Mouse (Mus musculus): ENCODE results near the gene Nhlrc1. TPM values are rescaled to one million over a fixed set of nuclear protein-coding genes. Genes with fewer than 3 reads are reported as not detected.

Nhlrc1 gene
- polyA plus RNA-seq, 1 experiment from 2014 or later, result 4.1 TPM

DNA sequence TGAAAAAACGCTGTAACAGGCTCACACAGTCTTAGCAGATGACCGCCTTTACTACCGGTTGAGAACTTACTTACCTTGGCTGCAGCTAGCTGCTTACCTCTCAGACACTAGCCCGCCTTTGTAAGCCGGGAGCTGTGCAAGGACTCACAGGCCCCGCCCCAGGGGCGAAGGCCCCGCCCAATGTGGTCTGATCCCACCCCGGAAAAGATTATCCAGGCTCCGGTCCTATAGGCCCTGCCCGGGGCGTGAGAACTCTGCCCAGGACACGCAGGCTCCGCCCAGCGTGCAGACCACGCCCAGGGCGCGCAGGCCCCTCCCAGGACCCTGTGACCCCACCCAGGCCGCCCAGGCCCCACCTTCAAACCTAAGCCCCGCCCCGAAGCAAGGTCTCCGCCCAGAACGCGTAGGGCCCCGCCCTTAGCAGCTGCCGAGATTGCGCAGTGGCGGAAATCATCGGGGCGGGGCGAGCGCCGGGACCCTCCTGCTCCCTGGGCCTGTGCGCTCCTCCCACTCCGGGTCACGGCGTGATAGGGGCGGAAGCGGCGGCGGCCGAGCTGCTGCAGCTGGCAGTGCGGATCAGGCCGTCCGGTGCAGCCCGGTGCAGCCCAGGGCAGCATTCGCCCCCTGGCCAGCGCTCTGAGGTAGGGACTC is 28.5 kb upstream of the Nhlrc1 start, which contains the start of gene Kdm1b:
TSS of gene Kdm1b (plus strand) at position 470 of the 651 bp plus-strand sequence.
- Histone ChIP-seq H3K4me3 (peak within 1 kb of the TSS; percentile 86), H3K27ac (replicated peaks) (peak within 1 kb of the TSS; percentile 46; the same call in 1 of the 2 replicates), H3K36me3 (no peaks in the 10 kb centered on the region), H3K4me1 (peaks cover 16% of the 10 kb centered on the region), H3K4me2 (peak within 1 kb of the TSS; percentile 100), H3K9me3 (no peaks in the 10 kb centered on the region), H3K9ac (peak within 1 kb of the TSS; percentile 88), H3K27me3 (replicated peaks) (no peaks in the 10 kb centered on the region)
- WGBS, result under 1% methylated on average over 48 of the region's 48 CpGs
- ATAC-seq (ENCODE audit: extremely low read depth, insufficient number of reproducible peaks, low FRiP score, low TSS enrichment), result peak; percentile 98

DNA sequence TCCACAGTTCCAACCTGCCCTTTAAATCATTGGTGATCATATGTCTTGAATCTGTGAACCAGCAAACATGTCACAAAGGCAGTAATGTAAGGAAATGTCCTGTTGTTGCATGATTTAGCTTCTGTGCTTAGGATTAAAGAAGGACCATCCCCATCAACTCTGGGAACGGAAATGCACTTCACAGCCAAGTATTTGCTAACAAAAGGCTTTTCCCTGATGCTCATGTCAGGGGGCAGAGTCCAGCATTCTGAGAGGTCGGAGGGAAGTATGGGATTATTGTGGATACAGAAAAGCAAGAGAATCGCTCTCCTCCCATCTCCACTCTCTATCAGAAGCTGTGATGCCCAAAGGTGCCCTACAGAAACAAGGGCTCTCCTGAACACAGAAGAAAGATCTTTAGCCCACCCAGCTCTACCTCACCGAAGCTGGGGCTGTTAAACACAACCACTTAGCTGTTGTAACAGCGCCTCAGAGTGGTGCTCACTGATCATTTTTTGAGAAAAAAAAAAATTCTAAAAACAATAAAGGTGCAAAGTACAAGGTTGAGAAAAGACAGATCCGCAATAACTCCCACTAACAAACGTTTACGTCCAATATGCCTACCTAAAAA is 27.5 kb upstream of the Nhlrc1 start:
- Histone ChIP-seq H3K27me3 (replicated peaks) (no peaks in the 10 kb centered on the region), H3K27ac (replicated peaks) (no peak overlapping the region), H3K4me2 (peak overlapping the region; percentile 100), H3K36me3 (0 out of 2 replicates have a peak, but pooled peaks cover 4% of the 10 kb centered on the region), H3K4me1 (peaks cover 16% of the 10 kb centered on the region), H3K4me3 (peak overlapping the region; percentile 86), H3K9ac (peak overlapping the region; percentile 71; the same call in 1 of the 2 replicates), H3K9me3 (no peaks in the 10 kb centered on the region)
- no peak for ATAC-seq (ENCODE audit: extremely low read depth, insufficient number of reproducible peaks, low FRiP score, low TSS enrichment)
- 52% methylated on average over 8 of the region's 8 CpGs for WGBS

DNA sequence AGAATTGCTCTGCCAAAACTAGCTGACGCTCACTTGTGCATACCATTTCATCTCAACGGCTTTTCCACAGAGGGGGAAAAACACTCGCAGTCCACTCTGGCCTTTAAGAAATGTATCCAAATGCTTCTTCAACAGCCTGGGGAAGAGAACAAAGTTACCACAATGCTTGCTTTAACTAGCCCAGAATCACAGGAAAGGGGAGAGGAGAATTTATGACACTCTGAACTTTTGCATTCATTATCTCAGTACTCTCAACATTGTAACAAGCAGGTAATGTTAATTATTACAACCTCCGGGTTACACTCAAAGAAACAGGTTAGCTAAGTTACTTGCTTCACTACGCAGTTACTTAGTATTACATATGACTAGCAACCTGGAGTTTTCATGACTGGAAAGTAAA is 25.4 kb upstream of the Nhlrc1 start:
- Histone ChIP-seq H3K27ac (replicated peaks) (no peak overlapping the region), H3K4me3 (no peak overlapping the region)
- no peak for ATAC-seq (ENCODE audit: extremely low read depth, insufficient number of reproducible peaks, low FRiP score, low TSS enrichment)

DNA sequence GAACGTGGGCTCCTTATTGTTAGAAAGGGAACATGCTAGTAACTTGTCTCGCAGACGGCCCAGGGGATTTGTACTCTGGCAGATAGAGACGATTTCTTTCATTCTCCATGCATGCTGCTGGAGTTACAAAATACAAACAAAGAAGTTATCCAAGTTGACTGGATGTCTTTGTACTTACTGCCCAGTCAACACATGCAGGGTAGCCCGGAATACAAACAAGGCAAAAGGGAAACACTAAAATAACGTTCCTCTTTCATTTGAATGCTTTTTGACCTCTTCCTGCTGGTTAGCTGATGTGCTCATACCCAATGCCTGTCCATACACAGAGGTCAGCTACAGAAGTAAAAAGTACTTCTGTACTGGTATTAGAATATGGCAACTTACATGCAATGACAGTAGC is 23.3 kb upstream of the Nhlrc1 start:
- Histone ChIP-seq H3K27ac (replicated peaks) (no peak overlapping the region), H3K9ac (no peak overlapping the region), H3K9me3 (no peaks in the 10 kb centered on the region), H3K36me3 (0 out of 2 replicates have a peak, but pooled peaks cover 4% of the 10 kb centered on the region), H3K4me1 (peaks cover 11% of the 10 kb centered on the region), H3K4me2 (no peak overlapping the region), H3K27me3 (replicated peaks) (no peaks in the 10 kb centered on the region), H3K4me3 (no peak overlapping the region)
- no peak for ATAC-seq (ENCODE audit: extremely low read depth, insufficient number of reproducible peaks, low FRiP score, low TSS enrichment)
- 78% methylated on average over 6 of the region's 6 CpGs for WGBS

More for the DNA sequence above, 25.4 kb upstream of the Nhlrc1 start:
- Histone ChIP-seq H3K27me3 (replicated peaks) (no peaks in the 10 kb centered on the region), H3K4me2 (no peak overlapping the region), H3K9ac (no peak overlapping the region), H3K9me3 (no peaks in the 10 kb centered on the region), H3K36me3 (0 out of 2 replicates have a peak, but pooled peaks cover 4% of the 10 kb centered on the region), H3K4me1 (peaks cover 16% of the 10 kb centered on the region)
- 85% methylated on average over 5 of the region's 5 CpGs for WGBS

GRCm38 (mm10) chr13:47033602-47034001 is 19.0 kb upstream of the Nhlrc1 start:
- no peak overlapping the region for H3K27ac ChIP-seq (replicated peaks)
- H3K4me2 ChIP-seq, result no peak overlapping the region
- no peaks in the 10 kb centered on the region for H3K27me3 ChIP-seq (replicated peaks)
- no peak overlapping the region for H3K9ac ChIP-seq
- WGBS, result 82% methylated on average over 4 of the region's 4 CpGs
- ATAC-seq (ENCODE audit: extremely low read depth, insufficient number of reproducible peaks, low FRiP score, low TSS enrichment), result no peak
- H3K4me3 ChIP-seq, result no peak overlapping the region
- no peaks in the 10 kb centered on the region for H3K9me3 ChIP-seq
- peaks cover 10% of the 10 kb centered on the region for H3K4me1 ChIP-seq
- H3K36me3 ChIP-seq, result 0 out of 2 replicates have a peak, but pooled peaks cover 4% of the 10 kb centered on the region

GRCm38 (mm10) chr13:47030376-47031107 is 15.9 kb upstream of the Nhlrc1 start:
- ATAC-seq (ENCODE audit: extremely low read depth, insufficient number of reproducible peaks, low FRiP score, low TSS enrichment), result no peak
- H3K4me3 ChIP-seq, result no peak overlapping the region
- no peak overlapping the region for H3K27ac ChIP-seq (replicated peaks)
- WGBS, result 82% methylated on average over 17 of the region's 17 CpGs
- no peak overlapping the region for H3K9ac ChIP-seq
- H3K4me2 ChIP-seq, result no peak overlapping the region
- H3K4me1 ChIP-seq, result peaks cover 10% of the 10 kb centered on the region
- no peaks in the 10 kb centered on the region for H3K9me3 ChIP-seq
- H3K36me3 ChIP-seq, result no peaks in the 10 kb centered on the region
- H3K27me3 ChIP-seq (replicated peaks), result no peaks in the 10 kb centered on the region

GRCm38 (mm10) chr13:47020798-47021197 is 6.1 kb upstream of the Nhlrc1 start:
- Histone ChIP-seq H3K27me3 (replicated peaks) (peaks cover 1% of the 10 kb centered on the region), H3K9ac (no peak overlapping the region), H3K36me3 (no peaks in the 10 kb centered on the region; the same call in 1 of the 2 replicates), H3K9me3 (no peaks in the 10 kb centered on the region), H3K27ac (replicated peaks) (no peak overlapping the region), H3K4me3 (no peak overlapping the region), H3K4me2 (no peak overlapping the region), H3K4me1 (no peaks in the 10 kb centered on the region)
- no peak for ATAC-seq (ENCODE audit: extremely low read depth, insufficient number of reproducible peaks, low FRiP score, low TSS enrichment)
- WGBS, result 82% methylated on average over 7 of the region's 7 CpGs

GRCm38 (mm10) chr13:47019774-47020173 is 5.1 kb upstream of the Nhlrc1 start:
- WGBS, result 76% methylated on average over 7 of the region's 7 CpGs
- H3K4me1 ChIP-seq, result no peaks in the 10 kb centered on the region
- no peak overlapping the region for H3K4me2 ChIP-seq
- H3K36me3 ChIP-seq, result no peaks in the 10 kb centered on the region; the same call in 1 of the 2 replicates
- ATAC-seq (ENCODE audit: extremely low read depth, insufficient number of reproducible peaks, low FRiP score, low TSS enrichment), result no peak
- no peak overlapping the region for H3K27ac ChIP-seq (replicated peaks)
- H3K27me3 ChIP-seq (replicated peaks), result peaks cover 5% of the 10 kb centered on the region
- H3K4me3 ChIP-seq, result no peak overlapping the region
- H3K9me3 ChIP-seq, result no peaks in the 10 kb centered on the region
- H3K9ac ChIP-seq, result no peak overlapping the region

DNA sequence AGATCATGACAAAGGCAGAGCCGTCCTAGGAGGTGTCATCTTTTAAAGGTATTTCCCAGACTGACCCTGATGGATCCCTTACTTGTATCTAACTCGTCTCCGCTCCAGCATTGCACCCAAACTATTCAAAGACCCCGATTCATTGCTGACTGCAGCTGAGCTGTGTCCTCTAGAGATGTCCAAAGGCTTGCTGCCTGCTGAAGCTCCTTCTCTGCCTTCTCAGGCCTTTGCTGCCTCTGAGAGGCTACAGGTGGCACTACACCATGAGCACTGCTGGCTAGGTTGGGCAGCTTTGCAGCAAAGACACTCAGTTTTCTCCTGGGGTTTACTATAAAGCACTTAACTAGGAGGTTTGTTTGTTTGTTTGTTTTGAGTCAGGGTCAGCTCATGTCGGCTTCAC is 2.6 kb upstream of the Nhlrc1 start:
- Histone ChIP-seq H3K9ac (no peak overlapping the region), H3K27ac (replicated peaks) (no peak overlapping the region), H3K4me1 (peaks cover 7% of the 10 kb centered on the region), H3K4me3 (no peak overlapping the region), H3K9me3 (no peaks in the 10 kb centered on the region), H3K4me2 (no peak overlapping the region), H3K27me3 (replicated peaks) (peaks cover 11% of the 10 kb centered on the region), H3K36me3 (no peaks in the 10 kb centered on the region)
- 30% methylated on average over 5 of the region's 5 CpGs for WGBS
- ATAC-seq (ENCODE audit: extremely low read depth, insufficient number of reproducible peaks, low FRiP score, low TSS enrichment), result no peak

- H3K9ac ChIP-seq, result no peak overlapping the region
- no peak for ATAC-seq (ENCODE audit: extremely low read depth, insufficient number of reproducible peaks, low FRiP score, low TSS enrichment)
- WGBS, result 71% methylated on average over 5 of the region's 5 CpGs
- H3K27me3 ChIP-seq (replicated peaks), result peaks cover 11% of the 10 kb centered on the region
- H3K4me3 ChIP-seq, result peak overlapping the region; percentile 67
- peak overlapping the region; percentile 99 for H3K4me2 ChIP-seq
- peaks cover 12% of the 10 kb centered on the region for H3K9me3 ChIP-seq
- H3K27ac ChIP-seq (replicated peaks), result no peak overlapping the region
- no peaks in the 10 kb centered on the region for H3K36me3 ChIP-seq
- peaks cover 7% of the 10 kb centered on the region for H3K4me1 ChIP-seq
Measured at GRCm38 (mm10) chr13:47015195-47015501, 498 bp upstream of the Nhlrc1 start.

DNA sequence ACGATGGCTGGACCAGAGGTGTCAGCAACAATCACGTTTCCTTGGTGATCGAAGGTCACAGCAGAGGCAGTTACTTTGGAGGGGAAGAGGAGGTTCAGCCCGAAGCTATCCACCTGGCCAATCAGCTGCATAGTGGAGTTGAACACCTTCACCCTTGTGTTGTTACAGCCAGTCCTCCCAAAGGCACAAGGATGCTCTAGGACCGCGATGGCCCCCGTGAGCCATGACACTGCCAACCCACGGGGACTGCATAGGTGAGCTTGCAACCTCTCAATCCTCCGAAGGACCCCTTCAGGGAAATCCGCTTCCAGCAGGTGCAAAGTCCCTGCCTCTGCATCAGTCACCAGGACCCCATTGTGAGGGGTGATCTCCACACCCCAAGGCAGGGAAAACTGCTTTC is 910 bp downstream of the Nhlrc1 start:
- Histone ChIP-seq H3K36me3 (no peaks in the 10 kb centered on the region), H3K27me3 (replicated peaks) (peaks cover 11% of the 10 kb centered on the region), H3K4me1 (peaks cover 7% of the 10 kb centered on the region), H3K9me3 (peaks cover 22% of the 10 kb centered on the region), H3K27ac (replicated peaks) (no peak overlapping the region), H3K9ac (no peak overlapping the region), H3K4me3 (peak overlapping the region; percentile 67), H3K4me2 (peak overlapping the region; percentile 99)
- 54% methylated on average over 10 of the region's 10 CpGs for WGBS
- no peak for ATAC-seq (ENCODE audit: extremely low read depth, insufficient number of reproducible peaks, low FRiP score, low TSS enrichment)
